Comparison of ENCODE assay signal across 8 mouse cellular contexts in the genomic region with DNA sequence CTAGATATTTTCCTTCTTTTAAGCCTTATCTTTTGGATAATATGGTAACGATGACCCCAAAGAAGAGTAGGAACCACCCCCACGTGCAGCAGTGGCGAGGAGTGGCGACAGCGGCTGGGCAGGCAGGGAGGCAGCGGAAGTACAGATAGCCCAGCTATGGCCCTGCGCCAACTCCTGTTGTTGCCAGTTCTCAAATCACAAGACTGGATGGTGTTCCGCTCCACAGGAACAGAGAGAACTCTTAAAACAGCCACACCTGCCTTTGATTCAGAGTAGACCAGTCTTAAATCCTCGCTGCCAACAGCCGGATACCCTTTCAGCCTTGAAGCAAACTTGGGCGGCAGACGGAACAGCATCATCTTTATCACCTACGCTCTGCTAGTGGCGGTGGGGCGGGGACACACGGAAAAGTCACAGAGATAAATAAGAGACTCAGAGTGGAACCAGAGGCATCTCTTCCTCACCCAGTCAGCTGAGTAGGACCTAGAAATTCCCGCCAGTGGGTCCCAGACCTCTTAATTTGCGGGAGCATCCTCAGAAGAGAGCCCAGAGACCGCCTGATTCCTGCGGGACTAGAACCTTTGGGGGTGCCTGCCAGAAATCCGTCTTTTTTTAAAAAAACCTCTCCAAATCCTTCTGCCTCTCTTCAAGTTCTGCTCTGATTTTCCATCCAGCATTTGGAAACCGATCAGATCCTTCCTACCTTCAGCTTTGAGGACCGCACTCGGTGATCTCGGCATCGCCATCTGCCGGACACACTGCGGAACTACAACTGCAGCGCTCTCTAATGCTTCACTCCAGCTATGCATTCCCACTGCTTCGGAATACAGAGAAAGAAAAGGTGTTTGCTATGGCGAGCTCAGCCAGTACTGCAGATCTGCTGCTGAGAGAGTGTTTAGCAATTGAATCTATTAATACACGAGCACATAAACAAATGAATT. TPM values are rescaled to one million over a fixed set of nuclear protein-coding genes. Genes with fewer than 3 reads are reported as not detected.
A peak's percentile ranks its signal among the peaks of the same experiment; 100 is the strongest.
DNase-seq lines count a peak whose midpoint lies in the region; ATAC-seq and TF ChIP-seq lines count a peak whose summit lies in the region.

No protein-coding gene starts in this region.

- peaks cover 29% of the 10 kb centered on the region for H3K4me1 ChIP-seq in heart, embryonic 13.5 days
- H3K4me1 ChIP-seq in kidney, postnatal 0 days (replicated peaks; ENCODE audit: insufficient read depth, low read length) = peaks cover 11% of the 10 kb centered on the region
- H3K4me1 ChIP-seq in liver, adult 2 months (ENCODE audit: control insufficient read depth, insufficient read depth, low read length) = peaks cover 24% of the 10 kb centered on the region

- peaks cover 8% of the 10 kb centered on the region for H3K27me3 ChIP-seq in heart, embryonic 13.5 days (replicated peaks)
- no peaks in the 10 kb centered on the region for H3K27me3 ChIP-seq in kidney, postnatal 0 days (ENCODE audit: insufficient read depth, low read length)
- H3K27me3 ChIP-seq in liver, adult 2 months (ENCODE audit: control insufficient read depth, insufficient read depth, low read length) = no peaks in the 10 kb centered on the region

- peak overlapping the region; percentile 83 for H3K4me2 ChIP-seq in heart, embryonic 13.5 days
- peak overlapping the region; percentile 49 for H3K4me2 ChIP-seq in kidney, postnatal 0 days (ENCODE audit: low read length)

- no peaks in the 10 kb centered on the region for H3K9me3 ChIP-seq in heart, embryonic 13.5 days
- no peaks in the 10 kb centered on the region for H3K9me3 ChIP-seq in kidney, postnatal 0 days (replicated peaks; ENCODE audit: low read length)

- peak; percentile 78 for DNase-seq in CD4-positive helper T cell, adult 2 months (ENCODE audit: low read depth, low spot score)
- peak; percentile 74 for DNase-seq in brain, embryonic 18.5 days (ENCODE audit: low read depth, low spot score)
- DNase-seq in kidney, postnatal 0 days (ENCODE audit: low spot score) = peak; percentile 93
- DNase-seq in liver, adult 2 months (ENCODE audit: extremely low read depth, low read depth, low spot score) = peak; percentile 77
- DNase-seq in spleen, postnatal 36 days (ENCODE audit: low spot score in 2 of 2) = peak; percentile 63 to 74

- peak; percentile 87 for ATAC-seq in erythroid progenitor cell, adult 5-6 weeks (replicated peaks; ENCODE audit: low FRiP score, poor library complexity, severe bottlenecking)
- ATAC-seq in heart, embryonic 13.5 days (ENCODE audit: extremely low read depth, insufficient number of reproducible peaks, low FRiP score, low TSS enrichment) = no peak
- ATAC-seq in kidney, postnatal 0 days (replicated peaks; ENCODE audit: low FRiP score, low read depth) = peak; percentile 40; the same call in 1 of the 2 replicates
- peak; percentile 55 for ATAC-seq in monocyte, adult 5-6 weeks (replicated peaks; ENCODE audit: insufficient number of reproducible peaks, low FRiP score, low TSS enrichment, poor library complexity, severe bottlenecking)

- H3K4me3 ChIP-seq in heart, embryonic 13.5 days = peak overlapping the region; percentile 45
- peak overlapping the region; percentile 27 for H3K4me3 ChIP-seq in kidney, postnatal 0 days (replicated peaks; ENCODE audit: low read depth, low read length)
- H3K4me3 ChIP-seq in liver, adult 2 months (ENCODE audit: insufficient read depth, low read depth, low read length) = peak overlapping the region; percentile 17

- TF ChIP-seq POLR2A in liver, adult 2 months (IDR thresholded peaks at IDR 0.05; ENCODE audit: extremely low read depth, insufficient read depth, low read length) = no peak

- peak overlapping the region; percentile 75 for H3K9ac ChIP-seq in heart, embryonic 13.5 days
- H3K9ac ChIP-seq in kidney, postnatal 0 days (ENCODE audit: low read depth, low read length) = peak overlapping the region; percentile 38
- peak overlapping the region; percentile 60 for H3K9ac ChIP-seq in liver, adult 2 months (ENCODE audit: low read depth, low read length)

- H3K79me2 ChIP-seq in liver, adult 2 months (ENCODE audit: control insufficient read depth, insufficient read depth, low read length) = no peaks in the 10 kb centered on the region

- WGBS in heart, embryonic 13.5 days = 3% methylated on average over 32 of the region's 32 CpGs
- WGBS in kidney, postnatal 0 days = 4% methylated on average over 32 of the region's 32 CpGs
- 6% methylated on average over 32 of the region's 32 CpGs for WGBS in liver, adult 2 months

- H3K36me3 ChIP-seq in heart, embryonic 13.5 days = no peaks in the 10 kb centered on the region
- no peaks in the 10 kb centered on the region for H3K36me3 ChIP-seq in kidney, postnatal 0 days (ENCODE audit: insufficient read depth, low read length)
- H3K36me3 ChIP-seq in liver, adult 2 months (ENCODE audit: control insufficient read depth, insufficient read depth, low read length) = no peaks in the 10 kb centered on the region

- H3K27ac ChIP-seq in heart, embryonic 13.5 days (replicated peaks) = peak overlapping the region; percentile 70
- peak overlapping the region; percentile 43; the same call in 1 of the 2 replicates for H3K27ac ChIP-seq in kidney, postnatal 0 days
- H3K27ac ChIP-seq in liver, adult 2 months (replicated peaks; ENCODE audit: insufficient read depth, low read depth, low read length) = peak overlapping the region; percentile 81

- TF ChIP-seq CTCF in kidney, postnatal 0 days (IDR thresholded peaks at IDR 0.05; ENCODE audit: low read depth) = peak; percentile 94
- peak; percentile 98 for TF ChIP-seq CTCF in liver, adult 2 months (IDR thresholded peaks at IDR 0.05; ENCODE audit: low read depth, low read length)

RNA-seq across cellular contexts. Expression of a gene that starts 15.8 kb away (rescaled TPM):
- 3,144 and 3,174 TPM in 2 replicates for total RNA-seq in erythroid progenitor cell, adult 5-6 weeks (2015; ENCODE audit: low replicate concordance)
- 507 and 1,044 TPM in 2 replicates for total RNA-seq in erythroid progenitor cell, adult 5-6 weeks (2017; ENCODE audit: low replicate concordance)
- polyA plus RNA-seq in heart, embryonic 13.5 days (2015; fragmentation: Nextera tagmentation; extraction: Ambion mirVana) = 849 and 910 TPM in 2 replicates
- 1,400 and 1,543 TPM in 2 replicates for polyA plus RNA-seq in kidney, postnatal 0 days (2015; fragmentation: Nextera tagmentation; extraction: Ambion mirVana)
- total RNA-seq in liver, adult 2 months (2014; rRNA removed) = 1,382 and 1,429 TPM in 2 replicates
- polyA plus RNA-seq in liver, adult 2 months (2012; rRNA removed) = 1,392 and 1,422 TPM in 2 replicates
- 1,522 to 2,093 TPM (median 2,001 TPM) in 3 replicates for total RNA-seq in monocyte, adult 5-6 weeks (2017)

RNA-seq across cellular contexts. Expression of a gene that starts 42.3 kb away (rescaled TPM):
- 15.1 and 18.0 TPM in 2 replicates for total RNA-seq in erythroid progenitor cell, adult 5-6 weeks (2015; ENCODE audit: low replicate concordance)
- total RNA-seq in erythroid progenitor cell, adult 5-6 weeks (2017; ENCODE audit: low replicate concordance) = 6.3 and 15.4 TPM in 2 replicates
- polyA plus RNA-seq in heart, embryonic 13.5 days (2015; fragmentation: Nextera tagmentation; extraction: Ambion mirVana) = 4.8 and 5.5 TPM in 2 replicates
- 22.7 and 24.3 TPM in 2 replicates for polyA plus RNA-seq in kidney, postnatal 0 days (2015; fragmentation: Nextera tagmentation; extraction: Ambion mirVana)
- total RNA-seq in liver, adult 2 months (2014; rRNA removed) = 10.5 and 14.8 TPM in 2 replicates
- polyA plus RNA-seq in liver, adult 2 months (2012; rRNA removed) = 7.3 and 17.4 TPM in 2 replicates
- 22.8 to 36.1 TPM (median 24.3 TPM) in 3 replicates for total RNA-seq in monocyte, adult 5-6 weeks (2017)
